In genomic region chr4:82511524-82511923, GRCm38 (mm10) we compare ENCODE assay signal across 8 mouse cellular contexts.
DNase-seq lines count a peak whose midpoint lies in the region; ATAC-seq and TF ChIP-seq lines count a peak whose summit lies in the region.

No protein-coding gene starts in this region.

- ATAC-seq in embryonic facial prominence, embryonic 11.5 days (replicated peaks; ENCODE audit: insufficient number of reproducible peaks, low FRiP score, low TSS enrichment, low read depth), result no peak
- ATAC-seq in heart, embryonic 15.5 days (replicated peaks; ENCODE audit: insufficient number of reproducible peaks, insufficient read depth, low FRiP score, low read depth), result no peak
- ATAC-seq in megakaryocyte-erythroid progenitor cell, adult 5-6 weeks (replicated peaks; ENCODE audit: low FRiP score, low TSS enrichment, poor library complexity, severe bottlenecking), result no peak

- WGBS in spleen, adult 2 months, result 4% methylated on average over 8 of the region's 8 CpGs
- 2% methylated on average over 8 of the region's 8 CpGs for WGBS in embryonic facial prominence, embryonic 11.5 days
- 2% methylated on average over 8 of the region's 8 CpGs for WGBS in heart, embryonic 15.5 days

- TF ChIP-seq POLR2A in spleen, adult 2 months (IDR thresholded peaks at IDR 0.05; ENCODE audit: low read depth, low read length), result no peak

- H3K36me3 ChIP-seq in spleen, adult 2 months (ENCODE audit: control insufficient read depth, insufficient read depth, low read length), result no peaks in the 10 kb centered on the region
- no peaks in the 10 kb centered on the region for H3K36me3 ChIP-seq in embryonic facial prominence, embryonic 11.5 days (replicated peaks; ENCODE audit: control insufficient read depth, insufficient read depth, low read depth, low read length)
- no peaks in the 10 kb centered on the region for H3K36me3 ChIP-seq in heart, embryonic 15.5 days

- H3K27me3 ChIP-seq in spleen, adult 2 months (ENCODE audit: control insufficient read depth, insufficient read depth, low read length), result peaks cover 18% of the 10 kb centered on the region
- no peaks in the 10 kb centered on the region for H3K27me3 ChIP-seq in embryonic facial prominence, embryonic 11.5 days (ENCODE audit: control insufficient read depth, insufficient read depth, low read length)
- H3K27me3 ChIP-seq in heart, embryonic 15.5 days, result no peaks in the 10 kb centered on the region

- no peak for DNase-seq in spleen, adult 2 months (ENCODE audit: low read depth in 1 of 2, low spot score in 2 of 2)
- no peak for DNase-seq in spleen, postnatal 14 days (ENCODE audit: low spot score in 2 of 2)
- DNase-seq in embryonic facial prominence, embryonic 11.5 days (ENCODE audit: low spot score), result peak; percentile 67
- DNase-seq in kidney, postnatal 10 days, result peak; percentile 75
- DNase-seq in lung, postnatal 4 days, result peak; percentile 49 to 59
- DNase-seq in spleen, adult 12 weeks (ENCODE audit: low spot score), result no peak

- peaks cover 5% of the 10 kb centered on the region for H3K4me1 ChIP-seq in spleen, adult 2 months (ENCODE audit: control insufficient read depth, insufficient read depth, insufficient read length)
- H3K4me1 ChIP-seq in embryonic facial prominence, embryonic 11.5 days (ENCODE audit: control insufficient read depth, insufficient read depth, low read length), result peaks cover 6% of the 10 kb centered on the region; the same call in 1 of the 2 replicates
- H3K4me1 ChIP-seq in heart, embryonic 15.5 days (replicated peaks), result peaks cover 22% of the 10 kb centered on the region

- peak overlapping the region; percentile 38; the same call in 1 of the 2 replicates for H3K27ac ChIP-seq in spleen, adult 2 months (ENCODE audit: insufficient read depth, low read length)
- H3K27ac ChIP-seq in embryonic facial prominence, embryonic 11.5 days (replicated peaks; ENCODE audit: low read depth, low read length), result peak overlapping the region; percentile 48
- H3K27ac ChIP-seq in heart, embryonic 15.5 days, result peak overlapping the region; percentile 97

- H3K9ac ChIP-seq in embryonic facial prominence, embryonic 11.5 days (replicated peaks; ENCODE audit: low read length), result peak overlapping the region; percentile 50
- peak overlapping the region; percentile 73 for H3K9ac ChIP-seq in heart, embryonic 15.5 days

- H3K9me3 ChIP-seq in embryonic facial prominence, embryonic 11.5 days (replicated peaks; ENCODE audit: control insufficient read depth, low read length), result no peaks in the 10 kb centered on the region
- H3K9me3 ChIP-seq in heart, embryonic 15.5 days (replicated peaks), result no peaks in the 10 kb centered on the region

- H3K4me3 ChIP-seq in spleen, adult 2 months (ENCODE audit: extremely low read depth, insufficient read depth, insufficient read length), result no peak overlapping the region
- H3K4me3 ChIP-seq in embryonic facial prominence, embryonic 11.5 days (ENCODE audit: low read depth, low read length), result no peak overlapping the region
- H3K4me3 ChIP-seq in heart, embryonic 15.5 days, result peak overlapping the region; percentile 58

- no peak for TF ChIP-seq CTCF in spleen, adult 2 months (IDR thresholded peaks at IDR 0.05; ENCODE audit: extremely low read depth, insufficient read depth, insufficient read length, insufficient replicate concordance)

- H3K4me2 ChIP-seq in embryonic facial prominence, embryonic 11.5 days (ENCODE audit: low read depth, low read length), result peak overlapping the region; percentile 29
- H3K4me2 ChIP-seq in heart, embryonic 15.5 days, result peak overlapping the region; percentile 87

Comparison
In these comparisons a context has a peak if more than half of its experiments do, and no peak if none do; other contexts are left out.
1. DNase-seq: peak in embryonic facial prominence, embryonic 11.5 days (single experiment), kidney, postnatal 10 days (single experiment) and lung, postnatal 4 days (2 of 2); none in spleen, adult 2 months (0 of 2), spleen, postnatal 14 days (0 of 2) and spleen, adult 12 weeks (single experiment).
2. H3K27ac ChIP-seq: peak in every context shown above with its lines; median percentile 97 in heart, embryonic 15.5 days; 48 in embryonic facial prominence, embryonic 11.5 days; 38 in spleen, adult 2 months.